Mouse (Mus musculus): Measurements from ENCODE around the gene Tlr9.

GRCm38 (mm10) chr9:106193930-106194807, 28.2 kb upstream of the Tlr9 start:
- TF ChIP-seq CTCF (IDR thresholded peaks at IDR 0.05; ENCODE audit: extremely low read depth, insufficient read length, insufficient replicate concordance, low read depth, low read length) (no peak), POLR2A (IDR thresholded peaks at IDR 0.05; ENCODE audit: low read depth, low read length) (no peak)

Measured in small intestine, adult 2 months (tissue).